Mouse (Mus musculus): ENCODE results near the gene Mrps6. TPM values are rescaled to one million over a fixed set of nuclear protein-coding genes. Genes with fewer than 3 reads are reported as not detected.

The Mrps6 gene
- polyA plus RNA-seq, 1 experiment from 2014 or later, result 114 TPM

DNA sequence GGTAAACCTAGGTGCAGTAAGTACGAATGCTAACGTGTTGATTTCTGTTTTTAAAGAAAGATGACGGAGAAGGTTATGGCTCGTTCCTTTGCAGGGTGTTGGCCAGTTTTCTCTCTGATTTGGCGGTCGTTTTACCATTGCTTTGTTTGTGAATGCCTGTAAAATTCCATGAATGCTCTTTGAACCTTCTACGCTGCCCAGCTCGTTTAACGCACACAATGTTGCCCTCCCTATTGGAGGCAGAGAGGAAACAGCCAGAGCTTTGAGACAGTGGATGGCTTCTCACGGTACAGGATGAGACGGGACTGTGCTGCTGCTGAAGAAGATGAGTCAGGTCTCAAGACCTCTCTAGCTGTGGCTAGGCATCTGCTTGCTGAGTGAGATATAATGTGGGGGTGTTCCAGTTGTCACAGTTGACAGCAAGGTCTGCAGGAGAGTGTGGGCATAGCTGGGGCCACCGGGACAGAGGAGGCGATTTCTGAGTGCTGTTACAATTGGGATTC lies 61.0 kb downstream of the Mrps6 start:
- Histone ChIP-seq H3K4me2 (ENCODE audit: low read length) (no peak overlapping the region), H3K27me3 (replicated peaks; ENCODE audit: control insufficient read depth, insufficient read depth, low read length) (no peaks in the 10 kb centered on the region), H3K4me1 (replicated peaks; ENCODE audit: control insufficient read depth, insufficient read depth, low read length) (peaks cover 7% of the 10 kb centered on the region), H3K4me3 (ENCODE audit: low read depth, low read length) (no peak overlapping the region), H3K36me3 (ENCODE audit: control insufficient read depth, insufficient read depth, low read length) (no peaks in the 10 kb centered on the region), H3K9ac (ENCODE audit: low read length) (no peak overlapping the region), H3K9me3 (ENCODE audit: control insufficient read depth, low read length) (no peaks in the 10 kb centered on the region), H3K27ac (ENCODE audit: low read depth) (no peak overlapping the region)
- ATAC-seq (replicated peaks; ENCODE audit: low FRiP score, low TSS enrichment, low read depth) (no peak), DNase-seq (ENCODE audit: low spot score) (no peak)
- WGBS, result 55% methylated on average over 13 of the region's 13 CpGs

DNA sequence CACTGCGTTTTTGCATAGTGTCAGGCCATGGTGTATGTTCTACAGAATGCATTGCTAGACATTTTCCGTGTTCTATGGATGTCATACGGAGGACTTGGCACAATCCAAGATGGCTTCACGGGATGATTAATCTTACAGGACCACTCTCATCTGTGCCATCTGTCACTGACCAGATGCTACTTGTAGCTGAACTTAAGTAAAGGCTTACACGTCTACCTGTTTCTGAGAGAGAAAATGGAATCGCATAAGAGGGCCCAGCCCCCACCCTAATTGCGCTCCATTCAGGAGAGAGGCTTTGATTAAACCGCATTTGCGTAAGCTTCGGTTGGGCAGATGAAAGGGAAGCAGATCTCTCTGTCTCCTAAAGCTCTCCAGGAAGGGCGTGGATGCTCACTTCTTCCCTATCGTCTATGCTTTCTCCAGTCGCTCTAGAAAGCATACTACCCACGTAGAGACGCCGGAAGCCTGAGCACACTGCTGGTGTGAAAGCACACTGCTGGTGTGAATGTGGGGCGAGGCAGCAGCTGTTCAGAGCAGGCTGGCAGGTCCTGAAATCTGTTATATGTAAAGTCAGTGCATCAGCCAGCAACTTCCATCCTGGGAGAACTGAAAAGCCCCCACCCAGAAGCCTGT lies 62.9 kb downstream of the Mrps6 start:
- no peak for ATAC-seq (replicated peaks; ENCODE audit: low FRiP score, low TSS enrichment, low read depth)
- WGBS, result 78% methylated on average over 17 of the region's 17 CpGs
- H3K9me3 ChIP-seq (ENCODE audit: control insufficient read depth, low read length), result 0 out of 2 replicates have a peak, but pooled peaks cover 6% of the 10 kb centered on the region
- no peaks in the 10 kb centered on the region; the same call in 1 of the 2 replicates for H3K4me1 ChIP-seq (replicated peaks; ENCODE audit: control insufficient read depth, insufficient read depth, low read length)
- no peak overlapping the region for H3K4me3 ChIP-seq (ENCODE audit: low read depth, low read length)
- no peaks in the 10 kb centered on the region for H3K27me3 ChIP-seq (replicated peaks; ENCODE audit: control insufficient read depth, insufficient read depth, low read length)
- H3K9ac ChIP-seq (ENCODE audit: low read length), result no peak overlapping the region
- no peaks in the 10 kb centered on the region for H3K36me3 ChIP-seq (ENCODE audit: control insufficient read depth, insufficient read depth, low read length)
- H3K27ac ChIP-seq (ENCODE audit: low read depth), result no peak overlapping the region
- DNase-seq (ENCODE audit: low spot score), result no peak
- H3K4me2 ChIP-seq (ENCODE audit: low read length), result no peak overlapping the region

DNA sequence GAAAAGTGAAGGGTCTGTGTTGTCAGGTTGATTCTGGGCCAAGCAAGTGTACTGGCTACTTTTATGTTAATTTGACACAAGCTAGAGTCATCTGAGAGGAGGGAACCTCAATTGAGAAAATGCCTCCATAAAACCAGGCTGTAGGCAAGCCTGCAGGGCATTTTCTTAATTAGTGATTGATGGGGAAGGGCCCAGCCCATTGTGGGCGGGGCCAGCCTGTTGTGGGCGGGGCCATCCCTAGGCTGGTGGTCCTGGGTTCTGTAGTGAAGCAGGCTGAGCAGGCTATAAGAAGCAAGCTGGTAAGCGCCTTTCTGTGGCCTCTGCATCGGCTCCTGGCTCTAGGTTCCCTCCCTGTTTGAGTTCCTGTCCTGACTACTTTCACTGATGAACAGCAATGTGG lies 69.2 kb downstream of the Mrps6 start:
- DNase-seq (ENCODE audit: low spot score), result no peak
- Histone ChIP-seq H3K36me3 (ENCODE audit: control insufficient read depth, insufficient read depth, low read length) (no peaks in the 10 kb centered on the region), H3K9ac (ENCODE audit: low read length) (no peak overlapping the region), H3K9me3 (ENCODE audit: control insufficient read depth, low read length) (0 out of 2 replicates have a peak, but pooled peaks cover 6% of the 10 kb centered on the region), H3K4me3 (ENCODE audit: low read depth, low read length) (no peak overlapping the region), H3K27ac (ENCODE audit: low read depth) (no peak overlapping the region), H3K27me3 (replicated peaks; ENCODE audit: control insufficient read depth, insufficient read depth, low read length) (no peaks in the 10 kb centered on the region), H3K4me1 (replicated peaks; ENCODE audit: control insufficient read depth, insufficient read depth, low read length) (no peaks in the 10 kb centered on the region), H3K4me2 (ENCODE audit: low read length) (no peak overlapping the region)
- ATAC-seq (replicated peaks; ENCODE audit: low FRiP score, low TSS enrichment, low read depth), result no peak
- 46% methylated on average over 4 of the region's 4 CpGs for WGBS

DNA sequence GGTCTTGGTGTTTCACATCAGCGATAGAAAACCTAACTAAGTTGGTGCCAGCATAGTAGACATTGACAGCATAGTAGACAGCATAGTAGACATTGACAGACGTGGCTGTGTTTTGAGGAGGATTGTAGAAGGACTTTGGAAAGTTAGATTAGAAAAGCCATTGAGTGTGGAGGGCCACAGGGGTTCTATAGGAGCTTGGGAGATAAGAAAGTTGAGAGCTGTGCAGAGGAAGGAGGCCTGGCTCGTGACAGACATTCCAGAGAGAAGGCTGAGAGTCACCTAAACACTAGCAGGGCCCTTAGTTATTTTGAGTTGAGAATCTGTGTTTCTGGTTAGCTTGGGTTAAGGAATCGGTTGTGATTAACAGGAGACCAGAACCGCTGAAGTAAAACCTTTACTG lies 69.6 kb downstream of the Mrps6 start:
- ATAC-seq (replicated peaks; ENCODE audit: low FRiP score, low TSS enrichment, low read depth), result no peak
- WGBS, result 81% methylated on average over 5 of the region's 5 CpGs
- H3K27ac ChIP-seq (ENCODE audit: low read depth), result no peak overlapping the region

DNA sequence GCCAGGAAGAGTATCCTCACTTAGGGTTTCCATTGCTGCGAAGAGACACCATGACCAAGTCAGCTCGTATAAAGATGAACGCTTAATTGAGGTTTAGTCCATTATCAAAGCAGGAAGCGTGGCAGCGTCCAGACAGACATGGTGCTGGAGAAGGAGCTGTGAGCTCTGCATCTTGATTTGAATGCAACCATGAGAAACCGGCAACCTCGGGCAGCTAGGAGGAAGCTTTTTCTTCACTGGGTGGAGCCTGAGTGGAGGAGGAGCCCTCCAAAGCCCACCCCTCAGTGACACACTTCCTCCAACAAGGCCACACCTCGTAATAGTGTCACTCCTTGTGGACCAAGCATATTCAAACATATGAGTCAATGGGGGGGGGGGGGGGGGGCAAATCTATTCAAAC lies 71.8 kb downstream of the Mrps6 start:
- ATAC-seq (replicated peaks; ENCODE audit: low FRiP score, low TSS enrichment, low read depth) (no peak), DNase-seq (ENCODE audit: low spot score) (no peak)
- Histone ChIP-seq H3K4me1 (replicated peaks; ENCODE audit: control insufficient read depth, insufficient read depth, low read length) (no peaks in the 10 kb centered on the region), H3K9me3 (ENCODE audit: control insufficient read depth, low read length) (0 out of 2 replicates have a peak, but pooled peaks cover under 1% of the 10 kb centered on the region), H3K27ac (ENCODE audit: low read depth) (no peak overlapping the region), H3K4me3 (ENCODE audit: low read depth, low read length) (no peak overlapping the region), H3K9ac (ENCODE audit: low read length) (no peak overlapping the region), H3K4me2 (ENCODE audit: low read length) (no peak overlapping the region), H3K36me3 (ENCODE audit: control insufficient read depth, insufficient read depth, low read length) (no peaks in the 10 kb centered on the region), H3K27me3 (replicated peaks; ENCODE audit: control insufficient read depth, insufficient read depth, low read length) (no peaks in the 10 kb centered on the region)
- WGBS, result 91% methylated on average over 8 of the region's 8 CpGs

More for the DNA sequence above, 69.6 kb downstream of the Mrps6 start:
- Histone ChIP-seq H3K9ac (ENCODE audit: low read length) (no peak overlapping the region), H3K27me3 (replicated peaks; ENCODE audit: control insufficient read depth, insufficient read depth, low read length) (no peaks in the 10 kb centered on the region), H3K36me3 (ENCODE audit: control insufficient read depth, insufficient read depth, low read length) (no peaks in the 10 kb centered on the region), H3K4me2 (ENCODE audit: low read length) (no peak overlapping the region), H3K4me3 (ENCODE audit: low read depth, low read length) (no peak overlapping the region), H3K9me3 (ENCODE audit: control insufficient read depth, low read length) (0 out of 2 replicates have a peak, but pooled peaks cover 6% of the 10 kb centered on the region), H3K4me1 (replicated peaks; ENCODE audit: control insufficient read depth, insufficient read depth, low read length) (no peaks in the 10 kb centered on the region)
- no peak for DNase-seq (ENCODE audit: low spot score)

DNA sequence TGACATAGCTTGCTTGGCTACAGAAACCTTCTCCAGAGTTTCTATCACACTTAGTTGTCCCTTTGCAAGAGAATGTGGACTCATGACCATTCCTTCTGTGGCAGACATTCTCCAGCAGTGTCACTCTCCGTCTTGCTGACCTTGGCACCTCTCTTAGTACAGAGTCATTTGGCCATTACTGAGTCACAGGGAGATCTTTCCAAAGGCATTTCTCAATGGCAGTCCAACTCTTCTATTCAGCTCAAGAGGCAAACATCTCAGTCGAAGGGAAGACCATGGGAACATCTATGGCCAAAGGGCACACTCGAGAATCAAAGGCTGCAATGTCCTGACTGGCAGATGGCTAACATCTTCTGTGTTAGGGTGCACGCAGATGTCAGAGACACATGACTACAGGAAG lies 74.4 kb downstream of the Mrps6 start:
- H3K27me3 ChIP-seq (replicated peaks; ENCODE audit: control insufficient read depth, insufficient read depth, low read length), result no peaks in the 10 kb centered on the region
- H3K9me3 ChIP-seq (ENCODE audit: control insufficient read depth, low read length), result no peaks in the 10 kb centered on the region; the same call in 1 of the 2 replicates
- 85% methylated on average over 4 of the region's 4 CpGs for WGBS
- DNase-seq (ENCODE audit: low spot score) (no peak), ATAC-seq (replicated peaks; ENCODE audit: low FRiP score, low TSS enrichment, low read depth) (no peak)
- no peak overlapping the region for H3K27ac ChIP-seq (ENCODE audit: low read depth)
- H3K4me2 ChIP-seq (ENCODE audit: low read length), result no peak overlapping the region
- H3K36me3 ChIP-seq (ENCODE audit: control insufficient read depth, insufficient read depth, low read length), result no peaks in the 10 kb centered on the region
- no peaks in the 10 kb centered on the region for H3K4me1 ChIP-seq (replicated peaks; ENCODE audit: control insufficient read depth, insufficient read depth, low read length)
- no peak overlapping the region for H3K4me3 ChIP-seq (ENCODE audit: low read depth, low read length)
- H3K9ac ChIP-seq (ENCODE audit: low read length), result no peak overlapping the region

- Histone ChIP-seq H3K27me3 (replicated peaks; ENCODE audit: control insufficient read depth, insufficient read depth, low read length) (no peaks in the 10 kb centered on the region), H3K4me2 (ENCODE audit: low read length) (no peak overlapping the region), H3K4me3 (ENCODE audit: low read depth, low read length) (no peak overlapping the region), H3K27ac (ENCODE audit: low read depth) (no peak overlapping the region), H3K36me3 (ENCODE audit: control insufficient read depth, insufficient read depth, low read length) (no peaks in the 10 kb centered on the region), H3K4me1 (replicated peaks; ENCODE audit: control insufficient read depth, insufficient read depth, low read length) (no peaks in the 10 kb centered on the region), H3K9ac (ENCODE audit: low read length) (no peak overlapping the region), H3K9me3 (ENCODE audit: control insufficient read depth, low read length) (no peaks in the 10 kb centered on the region; the same call in 1 of the 2 replicates)
- ATAC-seq (replicated peaks; ENCODE audit: low FRiP score, low TSS enrichment, low read depth), result no peak
- 85% methylated on average over 11 of the region's 11 CpGs for WGBS
- DNase-seq (ENCODE audit: low spot score), result no peak
Measured at GRCm38 (mm10) chr16:92134148-92134764, 76.2 kb downstream of the Mrps6 start.

GRCm38 (mm10) chr16:92136275-92136674 lies 78.2 kb downstream of the Mrps6 start:
- no peak overlapping the region for H3K4me2 ChIP-seq (ENCODE audit: low read length)
- H3K9ac ChIP-seq (ENCODE audit: low read length), result no peak overlapping the region
- H3K36me3 ChIP-seq (ENCODE audit: control insufficient read depth, insufficient read depth, low read length), result no peaks in the 10 kb centered on the region
- H3K27ac ChIP-seq (ENCODE audit: low read depth), result no peak overlapping the region
- H3K4me3 ChIP-seq (ENCODE audit: low read depth, low read length), result no peak overlapping the region
- no peaks in the 10 kb centered on the region for H3K4me1 ChIP-seq (replicated peaks; ENCODE audit: control insufficient read depth, insufficient read depth, low read length)
- H3K9me3 ChIP-seq (ENCODE audit: control insufficient read depth, low read length), result no peaks in the 10 kb centered on the region; the same call in 1 of the 2 replicates
- DNase-seq (ENCODE audit: low spot score) (no peak), ATAC-seq (replicated peaks; ENCODE audit: low FRiP score, low TSS enrichment, low read depth) (no peak)
- WGBS, result 93% methylated on average over 15 of the region's 15 CpGs
- no peaks in the 10 kb centered on the region for H3K27me3 ChIP-seq (replicated peaks; ENCODE audit: control insufficient read depth, insufficient read depth, low read length)

Data from intestine, embryonic 14.5 days (tissue).